Mouse (Mus musculus): ENCODE measurements around the gene Kcnj3. TPM values are rescaled to one million over a fixed set of nuclear protein-coding genes. Genes with fewer than 3 reads are reported as not detected.
"Not testable (repeated sequence)": the region's sequence is repeated elsewhere in the genome, so short reads cannot be mapped to it uniquely, and the experiment has no call there.

Gene Kcnj3
- polyA plus RNA-seq, 1 experiment from 2014 or later, result 0.37 TPM

DNA sequence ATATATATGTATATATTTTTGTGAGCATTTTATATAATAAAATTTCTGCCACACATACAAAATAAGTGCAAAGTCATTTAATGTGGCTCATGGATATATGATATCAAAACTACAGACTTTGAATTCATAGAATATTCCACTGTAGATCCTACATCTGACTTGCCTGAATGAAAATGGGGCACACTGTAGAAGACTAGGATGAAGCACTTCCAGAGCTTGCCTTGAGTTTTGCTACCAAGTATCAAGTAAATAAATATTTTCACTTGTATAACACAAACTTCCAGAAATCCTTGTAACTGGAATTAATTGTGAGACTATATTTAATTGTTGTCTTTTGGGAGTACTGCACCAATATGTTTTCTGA is 44.8 kb downstream of the Kcnj3 start:
- no peaks in the 10 kb centered on the region for H3K36me3 ChIP-seq (ENCODE audit: control insufficient read depth, insufficient read depth, low read length)
- H3K9me3 ChIP-seq (ENCODE audit: control insufficient read depth, low read length), result no peaks in the 10 kb centered on the region
- ATAC-seq (ENCODE audit: low FRiP score), result no peak
- no peak overlapping the region for H3K4me2 ChIP-seq (replicated peaks; ENCODE audit: low read depth, low read length)
- H3K9ac ChIP-seq (ENCODE audit: low read depth, low read length), result no peak overlapping the region
- H3K27ac ChIP-seq (ENCODE audit: low read depth, low read length), result no peak overlapping the region
- no peaks in the 10 kb centered on the region for H3K4me1 ChIP-seq (replicated peaks; ENCODE audit: control insufficient read depth, insufficient read depth, low read length)
- no peak overlapping the region for H3K4me3 ChIP-seq (ENCODE audit: low read depth, low read length)
- DNase-seq (ENCODE audit: low spot score), result no peak
- H3K27me3 ChIP-seq (ENCODE audit: control insufficient read depth, insufficient read depth, low read length), result no peaks in the 10 kb centered on the region

DNA sequence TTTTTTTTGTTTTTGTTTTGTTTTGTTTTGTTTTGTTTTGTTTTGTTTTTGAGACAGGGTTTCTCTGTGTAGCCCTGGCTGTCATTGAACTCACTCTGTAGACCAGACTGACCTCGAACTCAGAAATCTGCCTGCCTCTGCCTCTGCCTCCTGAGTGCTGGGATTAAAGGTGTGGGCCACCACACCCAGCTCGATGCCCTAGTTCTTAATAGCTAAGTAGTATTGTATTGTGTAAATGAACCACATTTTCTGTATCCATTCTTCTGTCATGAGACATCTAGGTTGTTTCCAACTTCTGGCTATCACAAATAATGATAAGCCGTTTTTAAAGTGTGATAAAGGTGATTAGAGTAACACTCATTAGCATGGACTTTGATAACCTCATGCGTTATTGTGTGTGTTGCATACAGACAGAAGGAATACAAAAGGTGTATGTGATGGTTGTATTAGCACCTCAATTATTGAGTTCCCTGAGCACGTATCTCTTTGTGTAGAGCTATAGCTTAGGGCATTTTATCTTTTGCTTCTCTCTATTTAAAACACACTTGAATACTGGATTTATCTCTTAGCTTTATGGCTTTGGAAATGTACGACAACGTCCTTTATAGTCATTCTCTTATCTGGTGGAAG is 49.8 kb downstream of the Kcnj3 start:
- not testable (repeated sequence) for H3K4me3 ChIP-seq (ENCODE audit: low read depth, low read length); H3K27ac ChIP-seq (ENCODE audit: low read depth, low read length); H3K9ac ChIP-seq (ENCODE audit: low read depth, low read length); ATAC-seq (ENCODE audit: low FRiP score); H3K4me1 ChIP-seq (replicated peaks; ENCODE audit: control insufficient read depth, insufficient read depth, low read length); H3K27me3 ChIP-seq (ENCODE audit: control insufficient read depth, insufficient read depth, low read length); H3K4me2 ChIP-seq (replicated peaks; ENCODE audit: low read depth, low read length); DNase-seq (ENCODE audit: low spot score); H3K36me3 ChIP-seq (ENCODE audit: control insufficient read depth, insufficient read depth, low read length); H3K9me3 ChIP-seq (ENCODE audit: control insufficient read depth, low read length)
- WGBS, result 90% methylated on average over 7 of the region's 7 CpGs

DNA sequence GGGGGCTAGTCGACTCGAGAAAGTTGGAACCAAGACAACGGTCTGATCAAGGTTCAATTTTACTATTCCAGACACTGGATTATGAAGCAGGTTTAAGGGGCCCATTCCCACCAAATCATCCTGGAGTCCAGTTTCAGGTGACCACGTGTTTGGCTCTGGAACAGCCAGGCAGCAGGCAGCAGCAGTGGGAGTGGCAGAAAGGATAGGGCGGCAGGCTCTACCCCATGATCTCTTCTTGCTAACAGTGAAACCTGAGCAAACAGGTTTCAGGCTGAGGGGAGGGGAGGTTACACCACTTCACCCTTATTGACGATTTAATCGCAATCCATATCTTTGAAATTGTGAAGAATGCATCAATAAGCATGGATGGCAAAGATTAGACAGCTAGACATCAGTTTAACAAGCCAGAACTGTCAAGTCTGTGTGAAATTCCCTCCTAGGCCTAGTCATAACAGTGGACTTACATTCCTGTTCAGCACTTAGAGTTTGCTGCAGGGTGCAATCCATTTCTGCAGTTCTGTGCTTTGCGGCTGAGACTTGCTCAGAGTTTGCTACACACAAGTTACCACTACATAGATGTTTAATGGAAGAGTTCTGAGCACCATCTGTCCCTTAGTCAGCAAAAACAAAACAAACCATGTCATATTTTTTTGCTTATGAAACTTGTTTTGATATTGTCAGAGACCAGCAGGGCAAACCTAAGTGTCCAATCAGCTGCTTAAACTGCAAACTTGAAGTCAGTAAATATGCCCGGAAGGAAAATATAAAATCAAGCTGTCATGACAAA is 67.8 kb downstream of the Kcnj3 start:
- no peaks in the 10 kb centered on the region for H3K27me3 ChIP-seq (ENCODE audit: control insufficient read depth, insufficient read depth, low read length)
- no peaks in the 10 kb centered on the region for H3K36me3 ChIP-seq (ENCODE audit: control insufficient read depth, insufficient read depth, low read length)
- 79% methylated on average over 9 of the region's 9 CpGs for WGBS
- H3K4me1 ChIP-seq (replicated peaks; ENCODE audit: control insufficient read depth, insufficient read depth, low read length), result no peaks in the 10 kb centered on the region
- H3K27ac ChIP-seq (ENCODE audit: low read depth, low read length), result no peak overlapping the region
- H3K9ac ChIP-seq (ENCODE audit: low read depth, low read length), result no peak overlapping the region
- no peaks in the 10 kb centered on the region for H3K9me3 ChIP-seq (ENCODE audit: control insufficient read depth, low read length)
- DNase-seq (ENCODE audit: low spot score) (no peak), ATAC-seq (ENCODE audit: low FRiP score) (no peak)
- H3K4me2 ChIP-seq (replicated peaks; ENCODE audit: low read depth, low read length), result no peak overlapping the region
- no peak overlapping the region for H3K4me3 ChIP-seq (ENCODE audit: low read depth, low read length)

- no peak overlapping the region for H3K4me3 ChIP-seq (ENCODE audit: low read depth, low read length)
- H3K9ac ChIP-seq (ENCODE audit: low read depth, low read length), result no peak overlapping the region
- no peaks in the 10 kb centered on the region for H3K27me3 ChIP-seq (ENCODE audit: control insufficient read depth, insufficient read depth, low read length)
- WGBS, result 89% methylated on average over 1 of the region's 1 CpGs
- no peaks in the 10 kb centered on the region for H3K4me1 ChIP-seq (replicated peaks; ENCODE audit: control insufficient read depth, insufficient read depth, low read length)
- no peaks in the 10 kb centered on the region for H3K36me3 ChIP-seq (ENCODE audit: control insufficient read depth, insufficient read depth, low read length)
- no peak overlapping the region for H3K4me2 ChIP-seq (replicated peaks; ENCODE audit: low read depth, low read length)
- H3K9me3 ChIP-seq (ENCODE audit: control insufficient read depth, low read length), result no peaks in the 10 kb centered on the region
- DNase-seq (ENCODE audit: low spot score) (no peak), ATAC-seq (ENCODE audit: low FRiP score) (no peak)
- no peak overlapping the region for H3K27ac ChIP-seq (ENCODE audit: low read depth, low read length)
Measured at GRCm38 (mm10) chr2:55505712-55506111, 69.9 kb downstream of the Kcnj3 start.

DNA sequence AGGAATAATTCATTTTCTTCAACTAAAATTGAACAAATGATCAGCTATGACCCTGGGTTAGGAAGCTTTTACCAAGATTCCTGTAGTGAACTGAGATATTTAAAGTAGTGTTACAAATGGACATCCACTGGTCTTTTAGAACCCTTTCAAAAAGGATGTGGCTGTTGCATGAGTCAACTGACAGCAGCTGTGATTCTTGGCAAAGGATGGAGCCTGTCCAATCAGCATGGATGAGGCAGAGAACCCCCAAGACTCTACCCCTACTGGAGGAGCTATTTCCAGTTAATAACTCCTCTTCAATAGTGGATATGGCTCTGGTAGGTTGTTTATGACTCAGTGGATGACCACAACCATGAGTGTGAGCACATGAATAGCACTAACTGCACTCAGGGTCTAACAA is 81.5 kb downstream of the Kcnj3 start:
- DNase-seq (ENCODE audit: low spot score) (no peak), ATAC-seq (ENCODE audit: low FRiP score) (no peak)
- H3K4me2 ChIP-seq (replicated peaks; ENCODE audit: low read depth, low read length), result no peak overlapping the region
- H3K4me3 ChIP-seq (ENCODE audit: low read depth, low read length), result no peak overlapping the region
- no peak overlapping the region for H3K27ac ChIP-seq (ENCODE audit: low read depth, low read length)
- H3K9ac ChIP-seq (ENCODE audit: low read depth, low read length), result no peak overlapping the region
- no peaks in the 10 kb centered on the region for H3K4me1 ChIP-seq (replicated peaks; ENCODE audit: control insufficient read depth, insufficient read depth, low read length)
- no peaks in the 10 kb centered on the region for H3K36me3 ChIP-seq (ENCODE audit: control insufficient read depth, insufficient read depth, low read length)
- H3K9me3 ChIP-seq (ENCODE audit: control insufficient read depth, low read length), result no peaks in the 10 kb centered on the region
- no peaks in the 10 kb centered on the region for H3K27me3 ChIP-seq (ENCODE audit: control insufficient read depth, insufficient read depth, low read length)

DNA sequence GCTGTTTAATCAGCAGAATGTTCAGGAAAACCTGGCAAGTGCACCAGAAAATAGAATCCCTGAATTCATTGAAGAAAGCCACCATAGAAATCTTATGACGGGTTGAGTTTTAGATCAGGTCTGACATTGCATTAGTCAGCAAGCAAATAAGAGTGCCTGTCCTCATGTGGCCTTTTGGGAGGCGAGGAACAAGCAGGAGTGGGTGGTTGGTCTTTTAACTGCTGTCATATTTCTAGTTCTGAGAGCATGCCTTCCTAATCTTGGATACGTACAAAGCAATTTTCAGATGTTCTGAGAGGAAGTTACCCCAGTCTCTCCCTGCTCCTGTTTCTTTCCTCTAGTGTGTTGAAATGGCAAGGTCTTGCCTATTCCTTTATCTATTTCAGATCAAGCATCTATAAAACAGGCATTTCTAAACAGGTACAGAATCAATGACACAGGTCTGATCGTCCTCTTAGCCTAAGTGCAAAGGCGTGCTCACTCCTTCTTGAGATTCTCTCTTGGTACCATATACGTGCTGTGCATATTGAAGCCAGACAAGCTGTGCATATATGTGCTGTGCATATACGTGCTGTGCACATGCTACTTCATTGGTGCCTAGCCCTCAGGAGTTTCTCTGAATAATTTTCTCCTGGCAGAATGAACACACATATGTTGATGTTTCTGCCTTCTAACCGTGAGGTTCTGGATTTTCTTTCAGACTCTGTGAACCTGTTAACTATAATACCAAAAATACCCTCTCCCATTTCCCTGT is 97.1 kb downstream of the Kcnj3 start:
- Histone ChIP-seq H3K9me3 (ENCODE audit: control insufficient read depth, low read length) (no peaks in the 10 kb centered on the region), H3K9ac (ENCODE audit: low read depth, low read length) (no peak overlapping the region), H3K4me3 (ENCODE audit: low read depth, low read length) (no peak overlapping the region), H3K27me3 (ENCODE audit: control insufficient read depth, insufficient read depth, low read length) (no peaks in the 10 kb centered on the region), H3K36me3 (ENCODE audit: control insufficient read depth, insufficient read depth, low read length) (no peaks in the 10 kb centered on the region), H3K4me2 (replicated peaks; ENCODE audit: low read depth, low read length) (no peak overlapping the region), H3K4me1 (replicated peaks; ENCODE audit: control insufficient read depth, insufficient read depth, low read length) (no peaks in the 10 kb centered on the region), H3K27ac (ENCODE audit: low read depth, low read length) (no peak overlapping the region)
- no peak for DNase-seq (ENCODE audit: low spot score)
- ATAC-seq (ENCODE audit: low FRiP score), result no peak
- 85% methylated on average over 8 of the region's 8 CpGs for WGBS

DNA sequence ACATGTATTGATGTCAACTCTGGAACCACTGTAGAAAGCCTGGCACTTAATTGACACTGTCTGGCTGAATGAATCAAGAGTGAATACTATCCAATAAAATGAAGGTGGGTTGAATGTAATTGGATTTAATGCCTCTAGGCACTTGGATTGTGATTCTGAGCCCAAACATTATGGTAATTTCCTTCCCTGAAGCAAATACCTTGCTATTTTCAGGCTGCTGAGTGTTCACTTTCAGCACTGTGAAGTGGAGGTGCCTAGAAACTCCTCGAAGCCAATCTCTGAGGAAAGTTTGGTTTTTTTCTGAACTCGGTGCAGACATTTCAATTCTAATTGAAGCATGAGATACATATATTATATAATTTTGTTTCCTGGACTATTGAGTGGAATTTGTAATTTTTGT is 99.2 kb downstream of the Kcnj3 start:
- Histone ChIP-seq H3K4me3 (ENCODE audit: low read depth, low read length) (no peak overlapping the region), H3K27ac (ENCODE audit: low read depth, low read length) (no peak overlapping the region), H3K36me3 (ENCODE audit: control insufficient read depth, insufficient read depth, low read length) (no peaks in the 10 kb centered on the region), H3K9ac (ENCODE audit: low read depth, low read length) (no peak overlapping the region), H3K27me3 (ENCODE audit: control insufficient read depth, insufficient read depth, low read length) (no peaks in the 10 kb centered on the region), H3K4me1 (replicated peaks; ENCODE audit: control insufficient read depth, insufficient read depth, low read length) (no peaks in the 10 kb centered on the region), H3K4me2 (replicated peaks; ENCODE audit: low read depth, low read length) (no peak overlapping the region), H3K9me3 (ENCODE audit: control insufficient read depth, low read length) (no peaks in the 10 kb centered on the region)
- no peak for DNase-seq (ENCODE audit: low spot score)
- WGBS, result 86% methylated on average over 2 of the region's 2 CpGs
- ATAC-seq (ENCODE audit: low FRiP score), result no peak

GRCm38 (mm10) chr2:55535482-55535881 is 99.7 kb downstream of the Kcnj3 start:
- no peak overlapping the region for H3K4me2 ChIP-seq (replicated peaks; ENCODE audit: low read depth, low read length)
- no peaks in the 10 kb centered on the region for H3K36me3 ChIP-seq (ENCODE audit: control insufficient read depth, insufficient read depth, low read length)
- no peak overlapping the region for H3K27ac ChIP-seq (ENCODE audit: low read depth, low read length)
- H3K9ac ChIP-seq (ENCODE audit: low read depth, low read length), result no peak overlapping the region
- no peaks in the 10 kb centered on the region for H3K27me3 ChIP-seq (ENCODE audit: control insufficient read depth, insufficient read depth, low read length)
- ATAC-seq (ENCODE audit: low FRiP score) (no peak), DNase-seq (ENCODE audit: low spot score) (no peak)
- WGBS, result 74% methylated on average over 1 of the region's 1 CpGs
- H3K4me3 ChIP-seq (ENCODE audit: low read depth, low read length), result no peak overlapping the region
- no peaks in the 10 kb centered on the region for H3K4me1 ChIP-seq (replicated peaks; ENCODE audit: control insufficient read depth, insufficient read depth, low read length)
- no peaks in the 10 kb centered on the region for H3K9me3 ChIP-seq (ENCODE audit: control insufficient read depth, low read length)

GRCm38 (mm10) chr2:55547612-55548011 is 111.8 kb downstream of the Kcnj3 start:
- Histone ChIP-seq H3K27ac (ENCODE audit: low read depth, low read length) (no peak overlapping the region), H3K4me1 (replicated peaks; ENCODE audit: control insufficient read depth, insufficient read depth, low read length) (no peaks in the 10 kb centered on the region), H3K4me2 (replicated peaks; ENCODE audit: low read depth, low read length) (no peak overlapping the region), H3K9ac (ENCODE audit: low read depth, low read length) (no peak overlapping the region), H3K36me3 (ENCODE audit: control insufficient read depth, insufficient read depth, low read length) (no peaks in the 10 kb centered on the region), H3K27me3 (ENCODE audit: control insufficient read depth, insufficient read depth, low read length) (no peaks in the 10 kb centered on the region), H3K9me3 (ENCODE audit: control insufficient read depth, low read length) (no peaks in the 10 kb centered on the region), H3K4me3 (ENCODE audit: low read depth, low read length) (no peak overlapping the region)
- ATAC-seq (ENCODE audit: low FRiP score) (no peak), DNase-seq (ENCODE audit: low spot score) (no peak)
